Mouse (Mus musculus) olfactory bulb, adult 2 months (tissue): ENCODE data around the gene Galnt2.

ENCODE experiments used
- CTCF ChIP-seq: fragments of 200-500 bp; IDR thresholded peaks from 2 replicates; pipeline ENCODE4 v1.5.1; 2012; ENCODE audit warnings: low read depth, mild to moderate bottlenecking, low read length, moderate library complexity; ENCODE audit not compliant: insufficient read depth
- POLR2A ChIP-seq: fragments of 200-500 bp; IDR thresholded peaks from 2 replicates; pipeline ENCODE4 v1.6.1; 2012; ENCODE audit warnings: mild to moderate bottlenecking, low read depth, low read length, moderate library complexity; ENCODE audit not compliant: insufficient read depth

DNA sequence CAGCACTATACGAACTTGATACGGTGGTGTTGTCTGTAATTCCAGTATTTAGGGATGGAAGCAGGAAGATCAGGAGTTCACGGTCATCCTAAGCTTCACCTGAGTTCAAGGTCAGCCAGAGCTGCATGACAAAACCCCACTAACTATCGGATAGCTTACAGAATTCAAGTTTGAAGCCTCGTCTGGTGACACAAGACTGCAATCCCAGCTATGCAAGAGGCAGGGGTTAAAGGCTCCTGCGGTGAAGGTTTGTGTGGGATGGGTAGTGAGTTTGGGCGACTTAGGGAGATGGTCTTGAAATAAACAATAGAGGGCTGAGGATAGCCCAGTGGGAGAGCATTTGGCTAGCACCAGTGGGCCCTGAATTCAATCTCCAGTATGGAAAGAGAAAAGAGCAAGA is 33.0 kb upstream of the Galnt2 start:
- no peak for TF ChIP-seq POLR2A
- TF ChIP-seq CTCF: no peak
